Mouse (Mus musculus) liver, postnatal 0 days (tissue): ENCODE measurements at regions not wholly inside any gene's neighbourhood (a gene's known extent, or its start where the extent isn't known, plus 50 kb on each side); places are given as distances from the start of the nearest gene placed in this dataset.

Experiments
- CTCF ChIP-seq: sonication (generic); IDR thresholded peaks from 2 replicates; pipeline ENCODE4 v1.5.1; 2016; ENCODE audit warnings: antibody characterized with exemption, low read depth
- EP300 ChIP-seq: IDR thresholded peaks from 2 replicates; pipeline ENCODE4 v1.6.1; 2016; ENCODE audit warnings: antibody characterized with exemption, low read depth, mild to moderate bottlenecking

DNA sequence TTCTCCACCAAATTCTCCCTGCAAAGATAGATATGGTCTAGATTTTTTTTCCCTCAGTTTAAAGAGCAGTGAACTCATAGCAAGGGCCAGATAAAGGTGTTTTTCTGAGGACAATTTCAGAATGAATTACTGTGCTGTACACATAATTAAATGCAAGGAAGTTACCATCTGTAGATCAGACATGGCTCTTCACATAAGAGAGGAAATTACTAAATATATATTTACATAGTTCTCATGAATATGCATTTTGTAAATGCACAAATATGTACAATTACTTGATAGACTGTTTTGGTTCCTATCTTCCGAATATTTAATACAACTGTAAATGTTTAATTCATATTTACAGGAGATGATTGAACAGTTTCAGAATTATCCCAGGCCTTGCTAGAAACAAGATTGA, 769.9 kb upstream of the A1bg start:
- TF ChIP-seq EP300 (no peak), CTCF (no peak)
